Mouse (Mus musculus) spleen, adult 18-20 months (tissue): ENCODE data around the gene Crkl.

Experiments used
- DNase-seq, 2 experiments: peaks; one replicate each; pipeline ENCODE4 v3.0.0; 2022; ENCODE audit warnings: mixed read lengths in 2 of 2

Gene Crkl

DNA sequence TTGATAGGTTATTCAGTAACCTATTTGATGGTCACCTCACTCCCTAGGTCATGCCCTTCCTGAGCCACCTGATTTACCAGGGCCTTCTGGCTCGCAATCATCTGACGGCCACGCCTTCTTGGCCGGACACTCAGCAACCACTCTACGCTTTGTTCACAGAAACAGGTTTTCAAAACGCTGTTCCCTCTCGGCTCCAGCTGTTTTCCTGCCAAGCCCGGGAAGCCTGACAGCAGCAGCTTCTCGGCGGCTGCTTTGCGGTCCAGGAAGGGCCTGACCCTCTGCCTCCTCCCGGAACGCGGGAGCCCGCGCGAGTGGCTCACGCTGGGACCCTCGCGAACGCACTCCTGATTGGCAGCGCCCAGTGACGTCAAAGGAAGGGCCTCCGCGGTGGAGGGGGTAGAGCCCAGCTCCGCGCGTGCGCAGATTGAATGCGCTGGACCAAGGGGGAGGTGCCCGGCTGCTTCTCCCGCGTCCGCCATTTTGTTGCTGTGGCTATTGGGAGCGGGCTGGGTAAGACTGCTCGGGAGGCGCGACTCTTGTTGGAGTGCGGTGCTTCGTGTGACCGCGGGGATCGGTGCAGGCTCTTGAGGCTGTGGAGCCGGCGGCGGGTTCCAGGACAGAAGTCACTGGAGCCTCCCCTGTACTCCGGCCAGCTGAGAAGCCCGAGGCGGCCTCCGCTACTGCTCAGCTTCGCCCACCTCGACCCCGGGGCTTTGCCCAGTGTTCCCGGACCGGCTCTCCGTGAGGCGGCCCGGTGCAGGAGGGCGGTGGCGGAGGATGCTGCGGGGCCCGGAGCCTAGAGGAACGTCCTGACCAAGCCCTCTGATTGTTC, at the start of gene Crkl:
Gene Crkl, plus strand, starts transcription at position 447 of the 832 bp plus-strand sequence.
- DNase-seq = peak; percentile 93 to 96

DNA sequence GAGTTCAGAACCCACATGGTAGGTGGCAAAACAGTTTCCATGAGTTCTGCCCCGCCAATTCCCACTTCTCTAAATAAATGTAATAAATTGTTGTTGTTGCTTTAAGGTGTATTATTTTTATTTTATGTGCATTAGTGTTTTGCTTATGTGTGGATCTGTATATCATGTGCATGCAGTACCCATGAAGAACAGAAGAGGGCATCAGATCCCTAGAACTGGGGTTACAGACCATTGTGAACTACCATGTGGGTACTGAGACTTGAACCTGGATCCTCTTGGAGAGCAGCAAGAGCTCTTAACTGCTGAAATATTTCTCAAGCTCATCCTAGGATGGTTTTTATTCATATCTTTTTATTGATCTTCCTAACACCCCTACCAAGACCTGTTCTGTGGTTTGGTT, 48.9 kb upstream of the Crkl start:
- DNase-seq = peak in 1 of 2 experiments; percentile 51

DNA sequence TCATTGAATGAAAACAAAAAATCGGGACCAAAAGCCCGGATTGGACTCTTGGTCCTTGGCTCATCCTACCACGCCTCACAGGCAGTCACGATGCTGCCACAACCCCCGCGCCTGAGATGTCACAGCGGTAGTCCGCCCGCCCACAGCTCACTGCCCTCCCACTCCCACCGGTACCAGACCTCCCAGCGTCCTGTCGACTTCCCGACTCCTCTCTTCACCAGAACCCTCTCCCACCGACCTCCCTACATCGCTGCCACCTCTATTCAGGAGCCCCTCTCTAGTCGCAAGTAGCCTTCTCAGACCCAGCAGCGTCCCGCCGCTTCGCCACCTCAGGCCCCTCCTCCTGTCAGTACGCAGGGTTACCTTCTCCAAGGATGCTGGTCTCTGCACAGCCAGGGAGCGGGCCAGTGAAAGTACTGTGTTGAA, 46.5 kb upstream of the Crkl start:
- DNase-seq = no peak

DNA sequence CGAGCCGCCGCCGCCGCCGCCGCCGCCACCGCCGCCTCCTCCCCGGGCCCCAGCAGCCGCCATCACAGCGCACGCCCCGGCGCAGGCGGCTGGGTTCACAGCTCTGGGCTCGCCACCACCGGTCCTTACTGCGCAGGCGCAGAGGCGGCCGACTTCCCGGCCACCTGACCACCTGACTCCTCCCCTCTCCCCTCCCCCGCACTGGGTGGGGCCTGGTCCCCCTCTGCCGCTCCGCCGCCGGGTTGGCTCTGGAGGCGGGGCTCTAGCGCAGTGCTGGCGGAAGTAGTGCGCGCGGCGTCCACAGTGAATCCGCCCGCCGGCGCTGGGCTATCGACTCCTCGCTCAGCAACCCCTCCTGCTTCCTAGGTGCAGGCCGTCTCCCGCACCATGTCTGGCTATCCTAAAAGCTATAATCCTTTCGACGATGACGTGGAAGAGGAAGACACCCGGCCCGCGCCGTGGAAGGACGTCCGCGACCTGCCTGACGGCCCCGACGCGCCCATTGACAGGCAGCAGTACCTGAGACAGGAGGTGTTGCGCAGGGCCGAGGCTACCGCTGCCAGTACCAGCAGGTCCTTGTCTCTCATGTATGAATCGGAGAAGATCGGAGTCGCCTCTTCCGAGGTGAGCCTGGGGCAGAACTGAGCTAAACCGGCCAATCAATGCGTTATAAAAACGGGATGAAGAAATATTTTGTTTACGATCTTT, 45.9 kb upstream of the Crkl start, which contains the start of the genes Snap29 and Pi4ka:
Gene Snap29, plus strand, starts transcription at position 251 of the 708 bp plus-strand sequence.
Gene Pi4ka, minus strand, starts transcription at position 579 of the 708 bp plus-strand sequence.
- peak; percentile 100 for DNase-seq

DNA sequence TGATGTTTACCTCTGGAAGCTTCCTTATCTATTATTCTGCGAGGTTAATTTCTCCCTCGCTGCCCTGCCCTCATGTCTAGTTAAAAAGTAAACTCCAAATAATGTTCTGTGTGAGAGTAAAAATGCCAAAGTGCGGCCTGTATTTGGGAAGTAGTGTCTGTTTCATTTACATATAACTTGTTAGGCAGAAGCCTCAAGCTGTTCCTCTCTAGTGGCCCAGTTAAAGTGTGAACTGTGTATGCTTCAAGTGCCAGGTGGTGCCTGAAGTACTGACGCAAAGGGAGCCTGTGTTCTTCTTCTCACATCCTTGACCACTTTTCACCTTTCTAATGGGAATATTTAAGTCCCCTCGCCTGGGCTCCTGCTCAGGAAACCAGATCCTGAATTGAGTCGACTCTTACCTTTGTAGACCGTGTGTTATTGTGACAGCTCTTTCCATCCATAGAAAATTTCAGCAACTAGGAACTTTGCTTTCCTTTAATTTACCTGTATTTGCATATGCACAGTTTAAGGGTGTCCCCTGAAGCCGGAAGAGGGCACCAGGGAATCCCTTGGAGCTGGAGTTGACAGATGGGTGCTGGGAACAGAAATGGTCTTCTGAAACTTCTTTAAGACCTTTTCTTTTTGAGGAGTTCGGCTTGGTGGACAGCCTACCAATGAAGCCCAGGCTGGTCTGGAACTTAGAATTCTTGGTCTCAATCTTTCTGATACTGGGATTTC, 45.1 kb upstream of the Crkl start:
- peak in 1 of 2 experiments; percentile 18 for DNase-seq

DNA sequence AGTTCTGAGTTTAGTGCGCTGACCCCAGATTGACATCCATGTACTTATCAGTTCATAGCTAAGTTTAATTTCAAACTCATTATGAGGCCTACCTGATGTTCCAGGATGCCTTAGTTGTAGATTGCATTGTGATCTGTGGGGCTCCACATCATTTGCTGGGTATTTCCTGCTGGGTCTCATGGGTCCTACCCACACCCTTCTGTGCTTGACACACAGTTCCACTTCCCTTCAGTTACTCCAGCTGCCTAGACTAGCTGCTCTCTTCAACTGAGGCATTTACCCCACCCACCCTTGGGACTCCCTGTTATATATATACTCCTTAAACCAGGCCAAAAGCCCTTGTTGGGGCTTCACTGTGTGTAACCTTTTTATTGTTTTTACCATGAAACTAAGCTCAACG, 42.7 kb upstream of the Crkl start:
- peak; percentile 28 to 35 for DNase-seq

DNA sequence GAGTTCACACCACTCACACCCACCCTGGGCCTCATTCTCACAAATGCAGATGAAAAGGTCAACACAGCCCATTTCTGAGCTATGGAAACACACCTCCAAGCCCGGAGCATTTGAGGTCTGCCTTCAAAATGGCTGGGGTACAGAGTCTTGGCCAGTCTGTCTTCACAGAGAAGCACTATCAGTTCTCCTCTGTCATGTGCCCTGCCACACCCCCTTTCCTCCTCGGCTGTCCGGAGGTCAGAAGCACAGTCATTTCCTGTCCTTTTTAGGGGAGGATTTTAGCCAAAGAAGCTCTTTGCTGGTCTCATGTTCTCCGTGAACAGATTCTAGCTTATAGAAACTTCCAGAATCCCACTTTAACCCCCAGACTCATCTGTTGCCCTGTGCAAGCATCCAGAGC, 41.6 kb upstream of the Crkl start:
- no peak for DNase-seq

DNA sequence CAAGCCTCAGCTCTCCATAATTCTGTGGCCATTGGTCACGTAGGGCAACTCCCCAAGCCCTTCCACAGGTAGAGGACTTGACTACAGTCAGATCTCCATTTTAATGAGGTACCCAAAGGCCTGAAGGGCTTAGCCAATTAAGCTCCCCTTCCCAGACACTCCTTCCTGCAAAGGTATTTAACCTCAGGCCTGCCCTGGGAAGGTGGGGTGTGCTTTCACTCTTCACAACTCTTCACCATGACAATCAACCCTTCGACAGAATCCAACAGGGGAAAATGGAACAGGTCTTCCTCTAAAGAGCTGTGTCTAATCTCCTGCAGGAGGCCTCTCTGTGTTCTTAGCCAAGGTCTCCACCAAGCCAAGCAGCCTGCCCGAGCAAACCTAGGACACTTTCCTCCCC, 28.8 kb upstream of the Crkl start:
- no peak for DNase-seq

DNA sequence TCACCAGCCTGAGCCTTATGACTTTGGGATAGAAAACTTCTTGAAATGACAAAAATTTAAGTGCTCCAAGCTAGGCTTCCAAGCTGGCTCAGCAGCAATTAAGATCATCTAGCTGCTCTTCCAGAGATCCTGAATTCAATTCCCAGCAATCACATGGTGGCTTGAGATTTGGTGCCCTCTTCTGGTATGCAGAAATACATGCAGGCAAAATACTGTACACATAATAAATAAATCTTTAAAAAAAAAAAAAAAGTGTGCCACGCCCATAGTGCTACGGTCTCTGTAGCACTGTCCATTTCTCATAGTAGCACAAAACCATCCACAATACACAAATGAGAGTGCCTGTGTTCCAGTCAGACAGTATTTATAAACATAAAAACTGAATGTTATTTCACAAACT, 19.2 kb upstream of the Crkl start:
- DNase-seq = no peak

DNA sequence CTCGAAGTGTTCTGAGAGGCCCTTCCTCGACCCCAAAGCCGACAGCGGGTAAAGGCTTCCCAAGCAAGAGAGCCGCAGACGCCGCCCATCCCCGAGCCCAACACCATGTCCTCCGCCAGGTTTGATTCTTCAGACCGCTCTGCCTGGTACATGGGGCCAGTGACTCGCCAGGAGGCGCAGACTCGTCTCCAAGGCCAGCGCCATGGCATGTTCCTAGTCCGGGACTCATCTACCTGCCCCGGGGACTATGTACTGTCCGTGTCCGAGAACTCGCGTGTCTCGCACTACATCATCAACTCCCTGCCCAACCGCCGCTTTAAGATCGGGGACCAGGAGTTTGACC, 557 bp downstream of the Crkl start:
- DNase-seq = no peak

DNA sequence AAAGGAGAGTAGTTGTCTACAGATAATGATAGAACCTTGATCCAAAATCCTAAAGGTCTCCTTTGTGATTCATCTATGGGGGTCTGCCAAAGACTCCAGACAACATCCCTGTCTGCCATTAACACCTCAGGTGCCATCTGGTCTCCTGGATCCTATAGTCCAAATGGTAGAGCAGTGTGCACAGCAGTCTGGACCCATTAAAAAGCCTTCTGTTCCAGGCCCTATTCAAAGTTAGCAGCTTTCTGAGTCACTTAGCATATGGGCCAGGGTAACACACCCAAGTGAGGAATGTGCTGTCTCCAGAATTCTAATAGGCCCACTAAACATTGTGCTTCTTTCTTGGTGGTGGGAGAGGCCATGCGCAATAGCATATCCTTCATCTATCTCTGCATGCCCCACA, 5.1 kb downstream of the Crkl start:
- DNase-seq = no peak

DNA sequence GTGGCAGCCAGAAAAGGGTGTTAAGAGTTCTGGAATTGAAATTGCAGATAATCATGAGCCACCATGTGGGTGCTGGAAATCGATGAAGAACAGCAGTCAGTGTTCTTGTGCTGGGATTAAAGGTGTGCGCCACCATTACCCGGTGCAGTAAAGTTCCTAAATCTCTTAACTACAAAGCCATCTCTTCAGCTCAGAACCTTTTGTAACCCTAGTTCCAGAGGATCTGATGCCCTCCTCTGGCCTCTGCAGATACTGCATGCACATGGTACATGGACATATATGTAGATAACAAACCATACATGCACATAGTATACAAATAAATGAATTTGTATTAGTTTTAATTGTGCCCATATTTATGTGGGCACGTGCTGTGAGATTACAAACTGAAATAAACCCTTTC, 8.5 kb downstream of the Crkl start:
- DNase-seq = peak; percentile 16 to 55

DNA sequence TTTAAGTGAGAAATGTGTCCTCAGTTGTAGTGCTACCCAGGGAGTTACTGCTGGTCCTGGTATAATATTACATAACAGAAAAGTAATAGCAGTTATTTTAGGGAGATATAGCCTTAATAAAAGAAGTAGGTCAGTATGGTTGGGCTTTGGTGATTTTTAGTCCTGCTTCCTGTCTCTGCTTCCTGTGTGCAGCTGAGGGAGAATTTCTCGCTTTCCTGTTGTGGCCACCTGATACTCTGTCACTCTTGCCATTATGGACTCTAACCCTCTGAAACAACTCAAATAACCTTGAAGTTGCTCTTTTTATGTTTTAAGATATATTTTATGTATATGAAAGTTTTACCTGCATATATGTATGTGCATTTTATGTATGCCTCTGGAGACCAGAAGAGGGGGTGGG, 9.8 kb downstream of the Crkl start:
- no peak for DNase-seq

DNA sequence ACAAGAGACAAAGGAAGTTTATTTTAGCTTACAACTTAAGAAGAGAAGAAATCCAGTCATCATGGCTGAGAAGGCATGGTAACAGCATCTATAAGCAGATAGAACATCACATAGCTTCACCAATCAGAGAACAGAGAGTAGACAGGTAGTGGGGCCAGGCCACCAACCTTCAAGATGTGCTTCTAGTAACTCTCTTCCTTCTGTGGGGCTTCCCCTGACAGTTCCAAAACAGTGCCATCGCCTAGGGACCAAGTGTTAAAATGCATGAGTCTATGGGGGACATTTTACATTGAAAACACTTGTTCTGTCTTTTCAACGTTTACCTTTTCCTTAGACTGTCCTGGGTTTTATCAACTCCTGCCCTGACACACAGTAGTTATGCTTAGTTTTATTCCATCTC, 11.4 kb downstream of the Crkl start:
- no peak for DNase-seq

DNA sequence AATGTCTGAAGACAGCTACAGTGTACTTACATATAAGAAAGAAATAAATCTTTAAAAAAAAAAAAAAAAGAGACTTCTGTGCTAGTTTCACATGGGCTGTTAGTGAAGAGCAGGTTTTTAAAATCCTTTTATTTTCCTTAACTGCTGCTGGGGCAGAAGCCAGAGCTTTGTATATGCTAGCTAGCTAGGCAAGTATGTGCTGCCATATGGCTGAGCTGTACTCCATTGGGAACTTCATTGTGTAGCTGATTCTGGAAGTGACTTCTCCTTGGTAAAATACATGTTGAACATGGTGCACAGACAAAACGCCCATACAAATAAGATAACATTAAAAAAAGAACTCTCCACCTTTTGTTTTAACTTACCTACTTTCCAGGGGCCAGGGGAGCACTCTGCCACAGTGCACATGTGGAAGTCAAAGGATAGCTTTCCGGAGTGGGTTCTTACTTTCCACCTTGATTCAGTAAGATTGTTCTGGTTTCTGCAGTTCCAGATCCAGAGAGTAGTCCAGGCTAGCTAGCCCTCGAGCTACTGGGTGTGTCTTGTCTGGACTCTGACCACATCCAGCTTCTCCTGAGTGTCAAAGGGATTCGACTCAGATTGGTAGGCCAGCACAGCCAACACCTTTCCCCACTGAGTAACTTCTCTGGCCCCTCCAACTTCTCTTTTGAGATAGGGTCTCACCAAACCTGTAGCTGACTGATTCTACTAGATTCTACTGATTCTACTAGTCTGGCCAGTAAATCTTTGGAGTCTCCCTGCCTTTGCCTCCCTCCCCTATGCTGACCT, 15.3 kb downstream of the Crkl start:
- DNase-seq = no peak

DNA sequence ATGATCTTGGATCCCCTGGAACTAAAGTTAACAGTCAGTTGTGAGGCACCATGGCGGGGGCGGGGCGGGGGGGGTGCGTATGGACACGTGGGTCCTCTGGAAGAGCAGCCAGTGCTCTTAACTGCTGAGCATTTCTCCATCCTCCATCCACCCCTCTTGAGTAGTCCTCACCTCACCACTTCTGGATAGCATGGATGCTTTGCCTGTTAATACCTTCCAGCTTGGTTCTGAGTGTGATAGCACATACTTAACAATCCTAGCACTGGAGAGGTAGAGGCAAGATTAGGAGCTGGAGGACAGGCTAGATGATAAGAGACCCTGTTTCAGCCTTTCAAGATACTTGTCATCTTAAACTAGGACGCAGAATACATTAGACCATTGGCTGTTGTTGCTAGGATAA, 20.7 kb downstream of the Crkl start:
- DNase-seq = no peak

DNA sequence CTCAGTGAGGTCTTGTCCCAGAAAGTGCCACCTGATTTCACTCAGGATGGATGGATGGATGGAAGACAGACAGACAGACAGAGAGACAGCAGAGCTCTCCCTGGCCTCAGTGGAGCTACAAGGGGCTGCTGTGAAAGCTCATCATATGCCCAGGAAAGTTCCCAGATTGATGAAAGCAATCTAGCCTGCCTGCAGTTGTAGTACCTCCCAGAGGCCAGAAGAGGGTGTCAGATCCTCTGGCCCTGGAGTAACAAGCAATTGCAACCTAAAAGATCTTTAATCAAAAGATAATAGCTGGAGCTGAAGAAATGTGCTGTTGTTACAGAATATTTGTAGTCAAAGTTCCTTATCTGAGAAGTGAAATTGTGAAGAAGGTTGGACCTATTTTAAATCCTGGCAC, 22.3 kb downstream of the Crkl start:
- DNase-seq = peak in 1 of 2 experiments; percentile 20

DNA sequence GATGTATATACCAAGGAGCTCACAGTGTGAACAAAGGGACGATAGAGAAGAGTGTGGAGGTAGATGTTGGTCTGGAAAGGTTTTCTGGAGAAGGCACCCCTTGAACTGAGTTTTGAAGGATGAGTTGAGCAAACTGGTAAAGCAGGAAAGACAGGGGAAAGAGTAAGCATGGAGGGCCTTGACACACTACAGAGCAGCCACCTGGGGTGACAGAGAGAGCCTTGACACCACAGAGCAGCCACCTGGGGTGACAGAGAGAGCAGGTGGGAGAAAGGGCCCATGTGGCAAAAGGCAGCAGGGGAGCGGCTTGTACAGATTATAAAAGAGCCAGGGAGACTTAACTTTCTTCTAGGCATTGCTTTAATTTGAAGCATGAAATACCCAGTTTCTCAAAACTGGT, 23.0 kb downstream of the Crkl start:
- DNase-seq = no peak

DNA sequence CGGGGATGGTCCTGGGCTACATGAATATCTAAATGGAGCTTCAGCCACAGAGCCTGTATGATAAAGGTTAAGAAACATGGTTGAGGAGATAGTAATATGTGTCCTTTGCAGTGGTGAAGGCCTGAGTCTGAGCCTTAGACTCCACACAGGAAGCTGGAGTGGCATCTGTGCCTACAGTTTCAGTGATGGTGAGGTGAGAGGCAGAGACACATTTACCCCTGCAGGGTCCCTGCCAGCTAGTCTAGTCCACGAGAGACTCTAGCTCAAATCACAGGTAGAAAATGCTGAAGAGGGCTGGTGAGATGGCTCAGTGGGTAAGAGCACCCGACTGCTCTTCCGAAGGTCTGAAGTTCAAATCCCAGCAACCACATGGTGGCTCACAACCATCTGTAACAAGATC, 23.5 kb downstream of the Crkl start:
- DNase-seq = no peak

DNA sequence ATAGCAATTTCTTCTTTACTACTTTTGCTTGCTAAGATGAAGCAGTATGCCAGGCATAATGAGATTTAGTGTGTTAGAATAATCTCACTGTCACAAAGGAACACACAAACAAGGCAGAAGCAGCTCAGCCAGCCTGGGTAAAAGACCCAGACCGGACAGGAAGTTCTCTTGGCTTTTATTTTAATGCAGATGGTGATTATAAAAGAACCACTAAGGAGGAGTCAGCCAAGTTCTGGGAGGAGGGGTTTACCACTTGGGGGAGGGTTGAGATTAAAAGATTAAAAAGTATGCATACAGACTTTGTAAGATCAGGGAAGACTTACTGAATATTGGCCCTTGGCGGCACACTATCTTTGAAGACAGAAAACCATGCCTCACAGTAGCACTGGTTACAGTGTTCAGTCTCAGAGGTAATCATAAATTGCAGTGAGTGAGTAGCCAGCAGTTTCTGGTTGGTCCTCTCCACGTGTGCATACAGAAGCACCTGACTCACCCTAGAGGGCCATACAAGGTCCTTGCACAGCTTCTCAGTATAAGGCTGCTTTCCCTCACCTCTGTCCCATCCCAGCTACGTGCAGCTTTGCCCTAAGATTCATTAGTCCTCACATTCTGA, 26.6 kb downstream of the Crkl start:
- no peak for DNase-seq

DNA sequence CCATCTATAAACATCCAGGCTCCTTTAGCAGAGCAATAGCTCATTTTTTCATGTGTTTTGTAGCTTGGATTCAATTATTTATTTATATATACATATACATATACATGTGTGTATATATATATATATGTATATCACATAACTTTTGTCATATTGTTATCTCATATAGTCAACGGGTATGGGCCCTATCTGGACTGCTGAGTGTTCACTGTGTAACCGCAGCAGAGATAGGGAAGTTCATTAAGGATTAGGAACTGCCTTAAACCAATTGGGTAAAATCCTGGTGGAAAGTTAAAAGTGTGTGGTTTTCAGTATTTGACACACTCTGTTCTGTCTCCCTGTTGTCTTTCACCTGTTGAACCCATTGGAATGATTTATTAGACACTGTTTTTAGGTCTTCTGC, 29.7 kb downstream of the Crkl start:
- no peak for DNase-seq

DNA sequence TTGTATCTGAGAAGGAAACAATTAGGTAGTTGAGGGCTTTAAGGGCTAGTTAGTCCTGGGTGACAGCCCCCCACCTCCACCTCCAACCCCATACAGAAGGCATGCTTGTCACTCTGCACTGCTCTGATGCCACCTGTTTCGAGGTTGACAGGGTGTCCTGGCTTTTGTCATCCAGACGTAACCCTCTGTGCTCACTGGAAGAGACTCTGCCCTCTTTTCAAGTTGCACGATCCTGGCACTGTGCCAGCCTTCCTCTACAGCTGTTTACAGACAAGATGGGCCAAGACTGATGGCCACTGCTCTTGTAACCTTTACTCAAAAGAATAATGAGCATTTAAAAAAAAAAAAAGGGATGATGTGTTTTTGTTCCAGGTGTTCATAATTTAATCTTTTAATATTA, 34.7 kb downstream of the Crkl start:
- DNase-seq = no peak
